Mouse (Mus musculus): ENCODE measurements around the gene Asb13. TPM values are rescaled to one million over a fixed set of nuclear protein-coding genes. Genes with fewer than 3 reads are reported as not detected.

The Asb13 gene
- total and polyA plus RNA-seq, 3 experiments, result 2.6 to 6.0 TPM; not detected in 1

GRCm38 (mm10) chr13:3610118-3610794, 23.6 kb upstream of the Asb13 start:
- Histone ChIP-seq H3K27ac (ENCODE audit: control insufficient read depth, low read depth, low read length) (peak overlapping the region; percentile 86), H3K79me2 (ENCODE audit: control insufficient read depth, insufficient read depth, low read length, poor library complexity) (peaks cover 33% of the 10 kb centered on the region), H3K4me1 (ENCODE audit: control insufficient read depth in 1 of 2, insufficient read depth in 2 of 2, low read length in 2 of 2) (peaks cover 0 to 5% of the 10 kb centered on the region in 2 experiments; a peak in 2 of 4 replicates), H3K36me3 (ENCODE audit: control insufficient read depth in 1 of 2, insufficient read depth in 2 of 2, low read length in 2 of 2) (peaks cover 8 to 24% of the 10 kb centered on the region in 2 experiments), H3K27me3 (ENCODE audit: control insufficient read depth in 1 of 2, insufficient read depth in 2 of 2, low read length in 2 of 2) (no peaks in the 10 kb centered on the region), H3K9me3 (replicated peaks; ENCODE audit: insufficient read depth, low read length) (no peaks in the 10 kb centered on the region), H3K4me3 (ENCODE audit: control insufficient read depth in 1 of 2, insufficient read depth in 1 of 2, low read depth in 2 of 2, low read length in 2 of 2) (peak overlapping the region; percentile 78 to 83), H3K9ac (ENCODE audit: control insufficient read depth, low read depth, low read length, poor library complexity, severe bottlenecking) (peak overlapping the region; percentile 94)
- DNase-seq (ENCODE audit: low read depth, low spot score), result peak; percentile 81
- TF ChIP-seq GABPA (IDR thresholded peaks at IDR 0.05; ENCODE audit: low read depth, low read length), result no peak
- TF ChIP-seq HCFC1 (IDR thresholded peaks at IDR 0.05; ENCODE audit: low read depth, low read length), result 0 out of 2 replicates have a peak, but pooled peaks have one; percentile 26
- TF ChIP-seq SIN3A (IDR thresholded peaks at IDR 0.05; ENCODE audit: low read length), result peak; percentile 71
- no peak for TF ChIP-seq KAT2A (conservative IDR thresholded peaks at IDR 0.05; ENCODE audit: low read depth, low read length)
- TF ChIP-seq MXI1 (IDR thresholded peaks at IDR 0.05; ENCODE audit: low read depth, low read length), result no peak
- TF ChIP-seq TBP (IDR thresholded peaks at IDR 0.05; ENCODE audit: low read depth, low read length), result 0 out of 2 replicates have a peak, but pooled peaks have one; percentile 15

- Histone ChIP-seq H3K79me2 (ENCODE audit: control insufficient read depth, insufficient read depth, low read length, poor library complexity) (peaks cover 30% of the 10 kb centered on the region), H3K9ac (ENCODE audit: control insufficient read depth, low read depth, low read length, poor library complexity, severe bottlenecking) (peak within 1 kb of the TSS; percentile 94), H3K4me1 (ENCODE audit: control insufficient read depth in 1 of 2, insufficient read depth in 2 of 2, low read length in 2 of 2) (peaks cover 0 to 5% of the 10 kb centered on the region in 2 experiments; a peak in 2 of 4 replicates), H3K27ac (ENCODE audit: control insufficient read depth, low read depth, low read length) (peak within 1 kb of the TSS; percentile 86), H3K36me3 (ENCODE audit: control insufficient read depth in 1 of 2, insufficient read depth in 2 of 2, low read length in 2 of 2) (peaks cover 4 to 21% of the 10 kb centered on the region in 2 experiments; a peak in 3 of 4 replicates), H3K27me3 (ENCODE audit: control insufficient read depth in 1 of 2, insufficient read depth in 2 of 2, low read length in 2 of 2) (no peaks in the 10 kb centered on the region), H3K9me3 (replicated peaks; ENCODE audit: insufficient read depth, low read length) (no peaks in the 10 kb centered on the region), H3K4me3 (ENCODE audit: control insufficient read depth in 1 of 2, insufficient read depth in 1 of 2, low read depth in 2 of 2, low read length in 2 of 2) (peak within 1 kb of the TSS; percentile 78 to 83)
- DNase-seq (ENCODE audit: low read depth, low spot score), result peak; percentile 99
- peak; percentile 96 for TF ChIP-seq MAX (IDR thresholded peaks at IDR 0.05; ENCODE audit: low read length)
- TF ChIP-seq GATA1 (IDR thresholded peaks at IDR 0.05; ENCODE audit: low read depth, low read length), result no peak
- TF ChIP-seq TCF12 (IDR thresholded peaks at IDR 0.05; ENCODE audit: low read depth, low read length), result peak; percentile 37; the same call in 1 of the 2 replicates
- TF ChIP-seq SIN3A (IDR thresholded peaks at IDR 0.05; ENCODE audit: low read length), result peak; percentile 91
- peak; percentile 74 for TF ChIP-seq ELF1 (IDR thresholded peaks at IDR 0.05; ENCODE audit: low read depth, low read length)
- peak; percentile 71 to 95 for TF ChIP-seq POLR2A (IDR thresholded peaks at IDR 0.05; ENCODE audit: control insufficient read depth in 1 of 2, insufficient read depth in 1 of 2, low read depth in 1 of 2, low read length in 2 of 2, poor library complexity in 1 of 2)
- peak; percentile 96 for TF ChIP-seq MYC (IDR thresholded peaks at IDR 0.05; ENCODE audit: low read depth, low read length)
- TF ChIP-seq HCFC1 (IDR thresholded peaks at IDR 0.05; ENCODE audit: low read depth, low read length), result peak; percentile 89
- peak; percentile 69 for TF ChIP-seq KAT2A (conservative IDR thresholded peaks at IDR 0.05; ENCODE audit: low read depth, low read length)
- no peak for TF ChIP-seq ZC3H11A (IDR thresholded peaks at IDR 0.05; ENCODE audit: low read depth, low read length)
- TF ChIP-seq E2F4 (IDR thresholded peaks at IDR 0.05; ENCODE audit: borderline replicate concordance, low read depth, low read length), result peak; percentile 69; the same call in 1 of the 2 replicates
- TF ChIP-seq JUND (IDR thresholded peaks at IDR 0.05; ENCODE audit: low read depth, low read length), result no peak
- peak; percentile 93 for TF ChIP-seq NELFE (IDR thresholded peaks at IDR 0.05; ENCODE audit: low read depth, low read length)
- peak; percentile 85; the same call in 1 of the 2 replicates for TF ChIP-seq POLR2AphosphoS2 (IDR thresholded peaks at IDR 0.05; ENCODE audit: low read length)
- TF ChIP-seq TAL1 (IDR thresholded peaks at IDR 0.05; ENCODE audit: low read length), result no peak
- TF ChIP-seq TBP (IDR thresholded peaks at IDR 0.05; ENCODE audit: low read depth, low read length), result peak; percentile 91
- no peak for TF ChIP-seq ZKSCAN1 (IDR thresholded peaks at IDR 0.05; ENCODE audit: low read depth, low read length)
- TF ChIP-seq ZNF384 (IDR thresholded peaks at IDR 0.05; ENCODE audit: low read depth, low read length), result no peak
- 0 out of 4 replicates have a peak, but pooled peaks of 1 of the 2 experiments have one; percentile 3 for TF ChIP-seq EP300 (IDR thresholded peaks at IDR 0.05; ENCODE audit: low read depth in 1 of 2, low read length in 2 of 2)
- no peak for TF ChIP-seq USF2 (IDR thresholded peaks at IDR 0.05; ENCODE audit: borderline replicate concordance in 1 of 2, insufficient read depth in 1 of 2, low read depth in 1 of 2, low read length in 2 of 2)
- TF ChIP-seq MXI1 (IDR thresholded peaks at IDR 0.05; ENCODE audit: low read depth, low read length), result peak; percentile 98
- TF ChIP-seq CTCF (IDR thresholded peaks at IDR 0.05 in 2 of 3, conservative IDR thresholded peaks at IDR 0.05 in 1 of 3; ENCODE audit: control insufficient read depth in 1 of 3, insufficient read depth in 1 of 3, low read depth in 2 of 3, low read length in 3 of 3, poor library complexity in 1 of 3, severe bottlenecking in 1 of 3), result no peak
- TF ChIP-seq RCOR1 (IDR thresholded peaks at IDR 0.05; ENCODE audit: low read depth, low read length), result no peak
- TF ChIP-seq CHD2 (IDR thresholded peaks at IDR 0.05; ENCODE audit: low read length), result peak; percentile 99
- TF ChIP-seq ZMIZ1 (IDR thresholded peaks at IDR 0.05; ENCODE audit: low read depth, low read length), result peak; percentile 61
- no peak for TF ChIP-seq BHLHE40 (IDR thresholded peaks at IDR 0.05; ENCODE audit: borderline replicate concordance, low read depth, low read length)
- TF ChIP-seq MAFK (IDR thresholded peaks at IDR 0.05; ENCODE audit: borderline replicate concordance, low read depth, low read length), result no peak
Observed at GRCm38 (mm10) chr13:3610795-3611438, 22.9 kb upstream of the Asb13 start, which contains the start of gene Fam208b. Fam208b (minus strand) TSS chr13:3611108.

Data from MEL (cell line).